Mouse (Mus musculus): ENCODE results near the gene Olfr1450. TPM values are rescaled to one million over a fixed set of nuclear protein-coding genes. Genes with fewer than 3 reads are reported as not detected.
"Not testable (repeated sequence)": the region's sequence is repeated elsewhere in the genome, so short reads cannot be mapped to it uniquely, and the experiment has no call there.

The Olfr1450 gene
- total RNA-seq (2017) = not detected in 2 replicates

DNA sequence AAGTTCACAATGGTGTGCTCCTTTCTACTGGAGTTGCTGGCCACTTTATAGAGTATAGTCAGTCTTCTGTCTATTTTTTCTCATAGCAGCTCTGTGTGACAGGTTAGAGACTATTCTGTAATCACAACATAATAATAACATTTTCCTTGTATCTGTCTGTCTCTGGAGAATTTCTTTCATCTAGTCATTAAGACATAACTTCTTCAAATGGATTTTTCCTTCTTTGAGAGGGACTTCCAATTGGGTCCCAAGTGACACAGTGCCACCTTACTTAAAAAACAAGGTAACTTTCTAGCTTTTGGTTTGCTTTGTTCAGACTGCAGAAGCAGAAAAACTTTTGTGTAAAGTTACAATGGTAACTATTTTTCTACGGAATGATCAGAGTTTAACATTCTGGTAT is at the start of gene Olfr1450:
Olfr1450 (plus strand) TSS at position 301 of the 400 bp plus-strand sequence.
- no peak for ATAC-seq (replicated peaks in 1 of 2; ENCODE audit: insufficient read depth in 1 of 2, low FRiP score in 2 of 2, low TSS enrichment in 1 of 2, low read depth in 1 of 2, poor library complexity in 2 of 2, severe bottlenecking in 2 of 2)

DNA sequence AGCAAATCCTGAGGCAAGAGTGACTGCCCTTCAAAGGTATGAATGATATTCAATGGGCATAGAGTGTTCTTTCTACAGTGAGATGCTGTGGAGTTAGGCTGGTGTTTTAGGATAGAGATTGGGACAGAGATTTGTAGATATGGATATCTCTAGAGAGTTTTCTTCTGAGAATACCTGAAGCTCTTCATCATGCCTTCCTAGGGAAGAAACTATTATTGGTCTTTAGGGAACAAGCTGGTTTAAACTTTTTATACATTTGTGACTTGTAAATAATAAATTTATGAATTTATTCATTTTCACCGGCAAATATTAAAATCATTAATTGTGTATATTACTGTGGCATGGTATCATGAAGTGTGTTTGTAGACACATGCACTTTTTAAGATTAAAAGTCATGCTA is 46.4 kb upstream of the Olfr1450 start, which contains the start of gene Olfr1447:
Olfr1447 (minus strand) TSS at position 101 of the 400 bp plus-strand sequence.
- ATAC-seq (replicated peaks in 1 of 2; ENCODE audit: insufficient read depth in 1 of 2, low FRiP score in 2 of 2, low TSS enrichment in 1 of 2, low read depth in 1 of 2, poor library complexity in 2 of 2, severe bottlenecking in 2 of 2) = no peak

DNA sequence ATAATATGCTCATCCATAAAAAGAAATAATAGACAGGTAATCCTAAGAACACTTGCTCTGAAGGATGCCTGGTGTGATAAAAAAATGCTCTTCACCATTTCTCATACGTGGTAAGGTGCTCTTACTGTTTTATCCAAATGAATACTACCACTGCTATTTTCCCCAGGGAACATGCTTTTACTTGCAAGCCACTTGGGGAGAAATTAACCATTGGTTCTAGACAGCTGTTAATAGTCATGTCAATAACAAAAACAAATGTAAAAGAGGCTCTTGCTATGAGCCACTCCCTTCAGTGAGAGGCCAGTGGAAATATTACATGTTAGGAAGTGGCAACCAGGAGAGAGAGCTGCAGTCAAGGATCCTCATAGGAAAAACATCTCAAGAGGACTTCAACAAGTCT is 25.7 kb upstream of the Olfr1450 start, which contains the start of gene Olfr1448:
Olfr1448 (minus strand) TSS at position 101 of the 400 bp plus-strand sequence.
- ATAC-seq (replicated peaks in 1 of 2; ENCODE audit: insufficient read depth in 1 of 2, low FRiP score in 2 of 2, low TSS enrichment in 1 of 2, low read depth in 1 of 2, poor library complexity in 2 of 2, severe bottlenecking in 2 of 2) = no peak

DNA sequence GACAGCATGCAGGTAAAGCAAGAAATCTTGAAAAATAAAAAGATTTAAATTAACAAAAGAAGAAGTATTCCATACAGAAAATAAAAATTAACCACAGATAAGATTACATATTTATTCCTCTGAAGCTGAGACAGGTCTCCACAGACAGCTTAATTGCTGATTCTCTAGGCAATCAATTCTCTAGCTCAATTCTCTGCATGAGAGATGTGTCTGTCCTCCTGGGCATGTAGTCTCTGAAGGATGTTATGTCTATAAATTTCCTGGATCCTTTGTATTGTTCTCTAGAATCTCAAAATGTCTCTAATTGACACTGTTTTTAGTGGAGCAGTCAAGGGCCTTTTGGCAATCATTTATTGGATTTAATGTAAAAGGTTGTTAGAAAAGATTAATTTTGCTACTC is 19.5 kb upstream of the Olfr1450 start, which contains the start of gene Olfr1449:
Olfr1449 (plus strand) TSS at position 301 of the 400 bp plus-strand sequence.
- no peak for ATAC-seq (replicated peaks in 1 of 2; ENCODE audit: insufficient read depth in 1 of 2, low FRiP score in 2 of 2, low TSS enrichment in 1 of 2, low read depth in 1 of 2, poor library complexity in 2 of 2, severe bottlenecking in 2 of 2)

DNA sequence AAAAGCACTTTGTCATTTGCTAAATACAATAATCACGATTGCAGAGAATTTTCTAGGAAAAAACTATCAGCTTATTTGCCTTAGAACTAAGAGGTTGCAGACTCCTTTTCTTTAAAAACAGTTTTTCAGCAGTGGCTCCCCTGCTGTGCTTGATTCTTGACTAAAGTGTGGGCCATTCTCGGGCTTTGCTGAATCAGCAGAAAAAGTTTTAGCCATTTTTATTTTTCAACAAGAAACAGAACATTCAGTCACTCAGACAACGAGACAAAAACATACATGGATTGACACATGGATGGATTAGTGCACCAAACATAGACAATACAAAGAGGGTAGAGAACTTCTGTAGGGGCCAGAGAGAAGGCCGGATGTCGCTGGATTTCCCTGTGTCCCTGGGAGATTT is 20.0 kb downstream of the Olfr1450 start:
- not testable (repeated sequence) for ATAC-seq (replicated peaks in 1 of 2; ENCODE audit: insufficient read depth in 1 of 2, low FRiP score in 2 of 2, low TSS enrichment in 1 of 2, low read depth in 1 of 2, poor library complexity in 2 of 2, severe bottlenecking in 2 of 2)

DNA sequence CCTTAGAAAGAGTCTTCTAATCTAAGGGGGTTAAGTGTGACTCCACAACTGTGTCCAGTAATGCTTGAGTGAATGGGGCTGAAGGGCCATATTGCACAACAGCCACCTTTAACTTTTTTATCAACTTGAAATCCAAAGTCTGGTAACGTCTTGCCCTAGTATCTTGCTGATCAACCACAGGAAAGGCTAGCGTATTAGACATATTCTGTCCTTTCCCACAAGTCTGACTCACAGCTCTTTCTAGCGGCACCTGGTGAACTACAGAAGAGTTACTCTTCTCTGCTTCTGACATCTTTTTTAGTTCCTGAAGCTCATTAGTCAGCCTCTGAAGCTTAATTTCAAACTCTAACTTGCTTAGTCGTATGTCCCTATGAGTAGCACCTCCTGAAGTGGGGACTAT is 42.3 kb downstream of the Olfr1450 start:
- not testable (repeated sequence) for ATAC-seq (replicated peaks in 1 of 2; ENCODE audit: insufficient read depth in 1 of 2, low FRiP score in 2 of 2, low TSS enrichment in 1 of 2, low read depth in 1 of 2, poor library complexity in 2 of 2, severe bottlenecking in 2 of 2)

DNA sequence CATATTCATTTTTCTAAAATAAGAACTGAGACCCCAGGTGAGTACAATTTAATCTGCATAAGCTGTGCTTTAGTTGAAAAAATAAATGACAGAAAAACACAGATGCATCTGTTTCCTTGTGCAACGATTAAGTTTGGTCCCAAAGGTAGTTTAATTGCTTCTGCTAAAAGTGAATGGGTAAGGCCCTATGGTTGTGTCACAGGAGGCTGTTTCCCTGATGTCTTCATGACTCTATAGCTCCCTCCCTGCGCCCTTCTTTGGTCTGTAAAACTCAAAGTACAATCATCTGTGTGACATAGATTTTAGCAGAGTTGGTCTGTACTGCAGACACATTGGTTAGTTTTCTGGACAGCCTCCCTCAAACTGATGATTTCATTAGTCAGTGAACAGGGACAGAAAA is 44.7 kb downstream of the Olfr1450 start, which contains the start of gene Olfr1451:
Olfr1451 (plus strand) TSS at position 301 of the 400 bp plus-strand sequence.
- no peak for ATAC-seq (replicated peaks in 1 of 2; ENCODE audit: insufficient read depth in 1 of 2, low FRiP score in 2 of 2, low TSS enrichment in 1 of 2, low read depth in 1 of 2, poor library complexity in 2 of 2, severe bottlenecking in 2 of 2)

Other genes with a start within 250 kb of the Olfr1450 start
- gene Cntf, start 184.6 kb upstream of the Olfr1450 start, total RNA-seq (2017) = 0.63 and 1.1 TPM in 2 replicates
- 112 and 128 TPM in 2 replicates for gene Zfp91, start 154.1 kb upstream of the Olfr1450 start, total RNA-seq (2017)
- 4.4 and 5.2 TPM in 2 replicates for gene Lpxn, start 154.1 kb upstream of the Olfr1450 start, total RNA-seq (2017)
- not detected in 2 replicates for gene Gm5244, start 103.6 kb upstream of the Olfr1450 start, total RNA-seq (2017)
- gene Olfr1444, start 93.0 kb upstream of the Olfr1450 start, total RNA-seq (2017) = not detected in 2 replicates
- gene Olfr1445, start 66.4 kb upstream of the Olfr1450 start, total RNA-seq (2017) = not detected in 2 replicates
- not detected in 2 replicates for gene Olfr1446, start 56.7 kb upstream of the Olfr1450 start, total RNA-seq (2017)
- not detected in 2 replicates for gene Olfr1447, start 46.5 kb upstream of the Olfr1450 start, total RNA-seq (2017)
- not detected in 2 replicates for gene Olfr1448, start 25.8 kb upstream of the Olfr1450 start, total RNA-seq (2017)
- gene Olfr1449, start 19.4 kb upstream of the Olfr1450 start, total RNA-seq (2017) = not detected in 2 replicates
- not detected in 2 replicates for gene Olfr1451, start 44.8 kb downstream of the Olfr1450 start, total RNA-seq (2017)
- not detected in 2 replicates for gene Olfr1453, start 78.1 kb downstream of the Olfr1450 start, total RNA-seq (2017)
- not detected in 2 replicates for gene Olfr1454, start 110.4 kb downstream of the Olfr1450 start, total RNA-seq (2017)
- not detected in 2 replicates for gene Olfr1457, start 147.6 kb downstream of the Olfr1450 start, total RNA-seq (2017)
- not detected in 2 replicates for gene Olfr1458, start 156.5 kb downstream of the Olfr1450 start, total RNA-seq (2017)
- gene Olfr1459, start 199.3 kb downstream of the Olfr1450 start, total RNA-seq (2017) = not detected in 2 replicates
- gene Olfr1461, start 212.7 kb downstream of the Olfr1450 start, total RNA-seq (2017) = not detected in 2 replicates
- not detected in 2 replicates for gene Olfr1462, start 235.5 kb downstream of the Olfr1450 start, total RNA-seq (2017)

All from hematopoietic stem cell, adult 5-6 weeks (primary cell).